Mouse (Mus musculus) adipocyte (in vitro differentiated cells): ENCODE data around the gene Susd2.

ENCODE experiments used
- DNase-seq: peaks from one replicate; pipeline ENCODE4 v3.0.0-alpha.2; 2016; ENCODE audit warnings: low spot score

Susd2 gene

DNA sequence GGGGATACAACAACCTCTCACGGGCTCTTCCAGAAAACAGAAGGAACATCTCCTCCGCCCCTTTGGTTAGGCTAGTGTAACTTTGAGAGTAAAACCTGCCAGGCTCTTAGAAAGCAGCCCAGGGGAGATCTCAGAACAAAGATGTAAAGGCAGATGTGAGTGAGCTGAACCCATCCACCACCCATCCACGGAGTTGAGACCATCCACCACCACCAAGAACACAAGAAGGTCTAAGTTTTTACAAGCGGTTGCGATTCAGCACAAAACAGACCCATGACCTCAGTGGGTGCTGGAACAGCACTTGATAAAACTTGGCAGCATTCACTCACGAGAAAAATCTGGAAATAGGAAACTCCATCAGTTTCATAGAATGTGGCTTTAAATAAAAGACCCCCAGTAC, 17.9 kb downstream of the Susd2 start:
- DNase-seq = no peak

DNA sequence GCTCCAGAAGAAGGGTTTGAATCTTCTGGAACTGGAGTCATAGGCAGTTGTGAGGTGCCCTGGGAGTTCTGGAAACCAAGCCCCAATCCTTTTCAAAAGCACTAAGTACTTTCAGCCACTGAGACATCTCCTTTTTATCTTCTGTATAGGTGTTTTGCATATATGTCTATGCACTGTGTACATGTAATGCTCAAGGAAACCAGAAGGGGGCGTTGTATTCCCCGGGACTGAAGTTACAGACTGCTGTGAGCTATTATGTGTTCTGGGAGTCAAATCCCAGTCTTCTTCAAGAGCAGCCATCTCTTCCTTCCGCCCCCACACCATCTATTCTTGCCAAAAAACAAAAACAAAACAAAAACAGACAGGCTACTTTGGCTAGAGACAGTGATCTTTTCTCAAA, 23.0 kb downstream of the Susd2 start:
- peak; percentile 35 for DNase-seq

GRCm38 (mm10) chr10:75616044-75616443, 27.8 kb downstream of the Susd2 start:
- no peak for DNase-seq

DNA sequence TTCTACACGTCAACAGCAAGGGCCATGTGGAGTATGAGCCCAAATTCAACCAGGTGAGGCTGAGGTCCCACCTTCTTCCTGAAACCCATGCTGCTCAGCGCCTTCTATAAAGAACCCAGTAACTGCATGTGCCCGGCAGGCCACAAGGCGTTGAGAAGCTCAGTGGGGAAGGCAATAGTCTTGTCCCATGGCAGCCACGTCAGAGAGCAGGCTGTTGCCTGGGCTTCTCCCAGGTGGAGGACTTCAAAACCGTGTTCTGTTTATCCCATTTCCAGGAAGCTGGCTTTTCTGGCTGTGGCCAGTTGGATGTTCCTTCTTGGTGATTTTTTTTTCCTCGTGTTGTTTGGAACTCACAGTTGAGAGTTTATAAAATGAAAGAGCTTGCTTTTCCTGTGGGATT, 33.3 kb downstream of the Susd2 start:
- DNase-seq = no peak

DNA sequence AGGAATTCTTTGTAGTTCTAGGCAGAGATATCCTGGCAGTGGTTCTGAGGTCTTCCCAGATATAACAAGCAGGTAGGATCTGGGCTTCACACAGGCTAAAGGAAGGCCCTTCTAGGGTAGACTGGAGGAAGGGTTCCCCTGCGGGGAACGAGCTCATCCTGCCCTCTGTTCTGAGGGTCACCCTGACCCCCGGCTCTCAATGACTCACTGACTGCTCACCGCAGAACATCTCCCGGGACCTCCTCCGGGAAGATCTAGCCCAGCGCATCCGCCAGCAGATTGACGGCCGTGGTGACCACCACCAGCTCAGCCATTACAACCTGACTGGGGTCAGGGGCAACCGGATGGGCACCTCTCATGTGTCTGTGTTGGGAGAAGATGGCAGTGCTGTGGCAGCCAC, 34.8 kb downstream of the Susd2 start:
- no peak for DNase-seq

- DNase-seq = no peak
These were observed 36.6 kb downstream of the Susd2 start for GRCm38 (mm10) chr10:75607253-75607652.

- DNase-seq = no peak
These were observed 38.5 kb downstream of the Susd2 start for GRCm38 (mm10) chr10:75605162-75605846.

DNA sequence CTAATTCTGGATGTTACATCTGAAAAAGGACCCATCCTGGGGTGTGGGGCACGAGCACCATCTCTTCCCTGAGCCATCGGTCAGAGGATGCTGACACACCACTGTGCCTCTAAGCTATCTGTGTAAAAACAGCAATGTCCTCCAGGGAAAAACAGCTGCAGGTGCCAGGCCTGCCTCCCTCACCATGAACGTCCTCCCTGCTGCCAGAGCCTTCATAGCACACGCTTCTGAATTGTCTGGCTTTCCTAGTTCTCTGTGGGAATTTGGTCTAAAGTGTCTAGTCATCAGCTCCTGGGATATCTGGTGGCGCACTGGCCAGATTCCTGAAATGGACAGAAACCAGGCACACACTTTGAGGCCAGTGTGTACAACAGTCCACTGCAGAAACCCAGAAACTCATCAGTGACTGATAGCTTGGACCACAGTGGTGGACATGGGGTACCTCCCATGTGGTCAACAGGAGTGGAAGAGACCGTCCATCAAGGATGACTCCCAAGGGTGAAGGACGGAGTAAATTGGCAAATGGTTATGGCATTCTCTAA, 43.5 kb downstream of the Susd2 start:
- DNase-seq = no peak

DNA sequence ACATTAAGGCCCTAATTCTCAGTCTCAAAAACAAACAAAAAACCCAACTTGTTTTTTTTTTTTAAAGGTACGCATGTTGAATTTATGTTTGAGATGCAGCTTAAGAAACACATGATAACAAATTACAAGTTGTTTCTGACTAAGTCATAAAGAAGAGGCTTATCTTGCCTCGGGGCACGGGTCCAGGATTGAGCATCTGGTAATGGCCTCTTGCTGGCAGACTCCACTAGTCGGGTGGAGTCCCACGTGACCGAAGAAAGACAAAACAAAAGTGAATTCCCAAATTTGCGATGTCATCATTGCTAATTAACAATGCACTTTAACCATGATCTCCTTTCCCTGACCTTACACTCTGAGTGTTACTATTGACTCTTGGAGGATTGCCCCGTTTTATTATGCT, 47.8 kb downstream of the Susd2 start:
- peak; percentile 77 for DNase-seq

GRCm38 (mm10) chr10:75592585-75592984, 51.2 kb downstream of the Susd2 start:
- DNase-seq = no peak

DNA sequence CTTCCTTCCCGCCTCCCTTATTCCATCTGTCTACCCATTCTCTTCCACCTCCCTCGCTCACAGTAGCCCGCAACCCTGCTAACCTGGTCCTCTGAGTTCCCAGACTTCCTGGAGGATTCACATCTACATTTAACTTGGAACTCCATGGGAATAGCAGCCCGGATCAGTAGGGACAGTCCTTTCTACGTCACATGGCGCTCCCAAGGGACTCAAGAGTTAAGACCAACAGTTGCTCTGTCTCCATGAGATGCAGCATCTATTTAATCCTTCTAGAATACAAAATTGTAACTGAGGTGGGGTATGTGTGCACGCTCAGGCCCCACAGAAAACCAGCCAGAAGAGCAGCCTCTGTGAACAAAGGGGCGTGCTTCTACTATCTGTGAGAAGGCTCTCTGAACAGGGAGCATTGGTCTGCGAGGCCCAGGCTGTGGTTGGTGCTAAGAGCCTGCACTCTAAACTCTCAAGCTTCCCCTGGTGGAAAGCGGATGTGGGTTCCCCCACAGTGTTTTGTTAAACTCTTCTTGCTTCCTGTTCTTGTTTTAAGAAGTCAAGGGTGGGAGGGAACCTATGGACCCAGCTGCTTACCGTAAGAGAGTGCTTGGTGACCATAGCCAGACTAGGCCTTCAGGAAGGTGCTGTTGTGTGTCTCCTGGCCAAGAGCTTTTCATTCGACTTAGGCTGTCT, 52.5 kb downstream of the Susd2 start:
- no peak for DNase-seq

- DNase-seq = peak; percentile 66
These were observed 54.2 kb downstream of the Susd2 start for GRCm38 (mm10) chr10:75589651-75590050.

DNA sequence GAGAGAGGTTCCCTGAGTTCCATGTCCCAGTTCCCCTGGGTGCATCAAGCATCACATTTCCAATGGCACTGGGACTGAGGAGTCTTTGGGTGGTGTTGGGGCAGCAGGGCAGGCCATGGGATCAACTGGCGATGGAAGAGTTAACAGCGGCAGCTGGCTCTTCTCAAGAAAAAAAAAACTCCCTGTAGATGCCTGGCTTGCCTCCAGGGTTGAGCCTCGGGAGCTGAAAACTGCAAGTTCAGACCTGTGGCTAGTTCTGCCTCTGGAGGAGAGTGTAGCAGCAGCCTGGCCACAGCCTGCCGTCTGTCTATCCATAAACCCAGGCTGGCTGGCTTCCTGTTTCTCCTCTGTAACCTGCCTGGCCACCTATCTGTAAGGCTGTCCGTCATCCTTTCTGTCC, 54.7 kb downstream of the Susd2 start, which contains the start of gene Ggt5:
Gene Ggt5, plus strand, starts transcription at position 212 of the 400 bp plus-strand sequence.
- DNase-seq = peak; percentile 88

DNA sequence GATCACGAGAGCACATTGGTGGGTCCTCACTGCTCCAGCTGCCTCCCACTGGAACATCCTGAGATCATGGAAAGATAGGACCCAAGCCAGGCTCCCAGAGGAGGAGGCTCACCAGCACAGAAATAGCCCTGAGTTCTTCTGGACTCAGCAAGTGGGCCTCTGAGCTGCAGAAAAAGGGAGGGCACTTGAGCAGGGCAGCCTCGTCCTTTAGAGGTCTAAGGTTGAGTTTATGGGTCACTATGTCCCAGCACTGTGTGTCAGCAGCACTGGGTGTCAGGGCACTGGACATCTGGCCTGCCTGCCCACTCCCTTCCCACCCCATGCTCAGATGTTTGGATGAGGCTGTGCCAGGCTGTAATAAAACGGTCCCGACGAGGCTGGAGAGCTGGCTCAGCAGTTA, 55.5 kb downstream of the Susd2 start:
- DNase-seq = peak; percentile 58

DNA sequence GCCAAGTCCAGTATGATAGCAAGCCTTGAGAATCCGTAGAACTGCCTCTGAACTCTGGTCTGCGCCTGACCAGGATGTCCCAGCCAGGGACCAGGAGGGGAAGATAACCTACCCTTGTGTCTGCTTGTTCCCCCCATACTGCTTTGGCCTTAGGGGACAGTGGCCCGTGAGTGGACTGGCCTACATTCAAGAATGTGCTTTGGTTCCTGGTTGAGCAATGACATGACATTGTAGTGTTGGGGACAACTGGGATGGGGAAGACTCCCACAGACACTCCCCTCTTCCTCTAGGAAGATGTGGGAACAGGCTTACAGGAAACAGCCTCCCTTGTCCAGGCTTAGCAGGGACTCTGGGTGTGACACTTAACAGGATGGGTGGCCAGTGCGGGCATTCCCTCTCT, 56.0 kb downstream of the Susd2 start:
- no peak for DNase-seq
